Mouse (Mus musculus) thymus, postnatal 0 days (tissue): Measurements from ENCODE around the gene Gja10. TPM values are rescaled to one million over a fixed set of nuclear protein-coding genes. Genes with fewer than 3 reads are reported as not detected.

Experiments used
- DNase-seq: peaks from one replicate; pipeline ENCODE4 v3.0.0-alpha.2; 2015; ENCODE audit warnings: low spot score
- polyA plus RNA-seq: library from polyadenylated mRNA; unstranded; fragments of >200 nt; fragmentation: Nextera tagmentation; extraction: Ambion mirVana; gene quantifications from 2 replicates; pipeline ENCODE4 v1.2.1, GENCODE M21; 2015

Gja10 gene
- polyA plus RNA-seq, result 0.08 TPM in 1 of 2 replicates, not detected in the other

DNA sequence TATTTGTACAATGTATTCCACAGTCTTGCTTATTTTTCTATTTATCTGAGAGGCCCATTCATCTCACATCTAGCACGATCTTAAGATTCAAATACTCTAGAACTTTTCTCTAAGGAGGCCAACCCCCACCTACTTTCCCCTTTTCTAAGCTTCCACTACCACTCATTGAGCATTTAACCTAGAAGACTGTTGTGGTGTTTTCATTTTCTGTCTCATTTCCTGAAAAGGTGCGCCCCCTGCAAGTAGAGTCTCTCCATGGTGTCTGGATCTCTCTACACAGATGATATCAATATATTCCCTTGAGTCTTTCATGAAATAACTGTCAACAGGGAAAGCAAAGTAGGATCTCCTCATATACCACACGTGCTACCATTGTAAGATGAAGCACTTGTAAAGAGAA, at the start of gene Gja10:
Gja10 (minus strand) TSS at position 101 of the 400 bp plus-strand sequence.
- no peak for DNase-seq

DNA sequence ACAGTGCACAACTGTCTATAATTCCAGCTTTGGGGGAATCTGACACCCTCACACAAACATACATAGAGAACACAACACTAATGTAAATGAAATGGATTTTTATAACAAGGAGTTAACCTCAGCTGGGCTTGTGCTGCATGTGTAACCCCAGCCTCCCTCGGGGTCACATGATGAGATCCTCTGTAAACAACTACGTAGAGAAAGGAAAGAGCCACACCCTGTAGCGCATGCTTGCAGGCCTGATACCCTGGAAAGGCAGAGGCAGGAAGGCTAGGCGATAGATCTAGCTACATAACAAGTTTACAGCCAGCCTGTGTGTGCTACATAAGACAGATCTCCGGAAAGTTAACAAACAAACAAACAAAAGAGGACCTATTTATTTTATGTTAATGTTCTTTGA, 49.1 kb upstream of the Gja10 start:
- DNase-seq, result no peak

DNA sequence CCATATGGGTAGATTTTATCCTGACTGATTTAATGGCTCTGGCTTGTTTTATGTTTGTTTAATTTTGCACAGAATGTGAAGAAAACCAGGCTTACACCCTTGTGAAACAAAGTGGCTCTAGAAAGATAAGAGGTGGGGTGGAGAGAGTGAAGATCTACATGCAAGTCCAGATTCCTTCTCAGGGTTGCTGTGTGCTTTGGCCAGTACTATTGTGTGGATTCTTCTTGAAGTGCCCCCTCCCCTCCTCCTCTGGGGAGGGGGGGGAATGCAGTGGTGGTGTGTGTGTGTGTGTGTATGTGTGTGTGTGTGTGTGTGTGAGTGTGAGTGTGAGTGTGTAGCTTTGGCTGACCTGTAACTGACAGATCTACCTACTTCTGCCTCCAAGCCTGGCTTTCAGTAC, 19.1 kb upstream of the Gja10 start:
- DNase-seq, result no peak

DNA sequence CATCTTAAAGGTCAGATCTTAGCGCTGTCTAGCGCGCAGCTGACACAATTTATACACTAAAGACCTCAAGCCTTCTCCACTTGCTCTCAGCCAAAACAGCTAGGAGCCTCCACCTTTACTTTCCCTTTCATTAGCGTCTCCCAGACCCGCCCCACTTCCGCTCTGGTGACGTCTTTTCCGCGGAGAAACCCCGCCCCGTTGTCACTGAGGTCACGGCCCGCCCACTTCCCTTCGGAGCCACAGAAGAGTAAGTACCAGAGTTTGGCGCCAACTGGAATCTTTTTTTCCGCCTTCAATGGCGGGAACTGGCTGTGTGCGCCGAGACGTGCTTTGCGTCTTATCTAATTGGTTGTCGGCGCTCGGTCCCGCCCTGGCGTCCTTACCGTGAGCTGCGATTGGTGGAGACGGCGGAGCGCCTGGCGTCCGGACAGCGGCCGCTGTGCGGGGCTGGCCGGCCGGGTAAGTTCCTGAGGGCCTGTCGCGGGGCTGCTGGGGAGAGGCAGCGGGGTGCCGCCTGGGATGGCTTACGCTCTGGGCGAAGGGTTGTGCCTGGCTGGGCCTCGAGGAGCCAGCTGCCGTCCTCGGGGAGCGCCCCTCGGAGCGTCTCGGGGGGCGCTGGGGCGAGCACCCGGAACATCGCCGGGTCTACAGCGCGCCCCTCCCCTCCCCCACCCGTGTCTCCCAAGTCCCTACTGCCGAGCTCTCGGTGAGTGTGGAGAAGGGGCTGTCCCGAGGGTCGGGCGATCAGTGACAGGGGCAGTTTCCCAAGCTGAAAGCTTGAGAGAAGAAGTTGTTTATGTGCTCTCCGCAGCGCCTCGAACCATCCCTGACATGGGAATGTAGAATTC, 12.7 kb upstream of the Gja10 start, which contains the start of gene Casp8ap2:
Casp8ap2 (plus strand) TSS at position 418 of the 848 bp plus-strand sequence.
- peak; percentile 100 for DNase-seq

DNA sequence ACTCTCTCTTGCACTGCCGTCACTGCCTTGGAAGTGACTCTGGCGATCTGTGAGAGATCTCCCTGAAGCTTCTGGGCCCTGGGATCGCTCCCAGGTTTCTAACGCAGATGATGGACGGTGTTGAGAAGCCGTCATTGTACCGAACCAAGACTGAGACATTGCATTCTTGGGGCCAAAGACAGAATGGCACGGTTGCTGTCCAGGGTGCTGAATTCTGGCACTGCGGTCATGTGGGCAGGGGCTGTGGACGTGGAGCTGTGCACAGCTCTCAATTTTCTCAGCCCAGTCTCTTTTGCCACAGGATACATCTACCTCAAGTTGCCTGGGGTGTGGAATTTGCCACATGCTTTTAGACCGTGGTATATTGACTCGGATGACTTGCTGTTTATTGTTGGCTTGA, 1.4 kb downstream of the Gja10 start:
- peak; percentile 65 for DNase-seq

DNA sequence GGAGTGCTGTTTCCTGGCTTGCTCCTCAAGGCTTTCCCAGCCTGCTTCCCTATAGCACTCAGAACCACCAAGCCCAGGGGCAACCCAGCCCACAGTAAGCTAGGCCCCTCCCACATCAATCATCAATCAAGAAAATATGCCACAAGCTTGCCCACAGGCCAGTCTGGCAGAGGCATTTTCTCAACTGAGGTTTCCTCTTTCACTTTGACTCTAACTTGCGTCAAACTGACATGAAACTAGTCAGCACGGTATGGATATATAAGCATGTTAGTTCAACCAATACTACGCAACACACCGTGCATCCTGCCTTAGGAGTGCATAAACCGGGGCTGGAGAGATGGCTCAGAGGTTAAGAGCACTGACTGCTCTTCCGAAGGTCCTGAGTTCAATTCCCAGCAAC, 14.3 kb downstream of the Gja10 start:
- no peak for DNase-seq

DNA sequence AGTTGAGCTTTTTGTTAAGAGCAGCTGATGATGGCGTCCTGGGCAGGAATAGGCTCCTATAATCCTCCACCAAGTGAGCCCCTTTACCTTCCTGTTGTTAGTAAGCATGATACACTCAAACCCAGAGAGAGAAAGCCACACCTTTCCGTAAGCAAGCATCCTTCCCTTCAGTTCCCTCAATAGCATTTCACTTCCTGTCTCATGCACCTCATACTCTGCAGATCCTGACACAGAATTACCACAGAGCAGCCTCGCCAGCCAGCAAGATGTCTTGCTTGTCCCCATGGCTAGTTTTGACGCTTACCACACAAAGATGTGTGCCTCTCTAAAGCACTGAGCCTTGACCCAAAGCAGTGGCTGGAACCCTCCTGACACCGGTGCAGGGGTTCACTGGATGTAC, 15.0 kb downstream of the Gja10 start:
- no peak for DNase-seq

DNA sequence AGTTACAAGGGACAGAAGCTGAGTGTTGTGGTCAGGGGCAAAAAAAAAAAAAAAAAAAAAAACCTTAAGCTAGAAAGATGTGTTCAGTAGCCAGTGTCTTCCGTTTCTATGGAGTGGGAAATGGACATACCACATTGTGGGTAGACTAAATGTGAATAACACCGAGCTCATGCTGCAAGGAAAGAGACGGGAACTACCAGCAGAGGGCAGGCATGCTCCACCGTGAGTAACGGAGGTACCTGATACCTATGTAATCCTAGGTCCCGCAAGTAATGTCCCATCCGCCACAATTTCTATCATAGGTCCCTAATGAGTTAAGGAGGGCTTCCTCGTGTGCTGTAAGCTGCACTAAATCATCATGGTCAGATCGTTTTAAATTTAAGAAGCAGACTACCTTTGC, 16.0 kb downstream of the Gja10 start:
- peak; percentile 82 for DNase-seq

DNA sequence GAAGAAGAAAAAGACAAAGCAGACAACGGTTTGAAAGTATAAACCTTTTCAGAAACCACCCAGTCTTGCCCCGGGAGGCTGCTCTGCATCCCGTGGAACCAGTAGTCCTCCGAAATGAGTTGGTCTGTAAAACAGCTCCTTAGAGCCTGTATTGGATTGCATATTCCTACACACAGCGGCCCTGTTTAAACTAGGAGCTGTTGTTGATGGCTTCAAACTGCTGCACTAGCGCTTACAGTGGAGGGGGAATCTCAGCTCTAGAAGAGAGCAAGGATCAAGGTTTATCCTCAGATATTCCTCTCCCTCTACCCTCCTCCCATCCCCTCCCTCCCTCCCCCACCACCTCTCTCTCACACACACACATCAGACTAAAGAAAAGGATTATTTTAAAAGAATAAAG, 18.4 kb downstream of the Gja10 start:
- DNase-seq, result no peak

DNA sequence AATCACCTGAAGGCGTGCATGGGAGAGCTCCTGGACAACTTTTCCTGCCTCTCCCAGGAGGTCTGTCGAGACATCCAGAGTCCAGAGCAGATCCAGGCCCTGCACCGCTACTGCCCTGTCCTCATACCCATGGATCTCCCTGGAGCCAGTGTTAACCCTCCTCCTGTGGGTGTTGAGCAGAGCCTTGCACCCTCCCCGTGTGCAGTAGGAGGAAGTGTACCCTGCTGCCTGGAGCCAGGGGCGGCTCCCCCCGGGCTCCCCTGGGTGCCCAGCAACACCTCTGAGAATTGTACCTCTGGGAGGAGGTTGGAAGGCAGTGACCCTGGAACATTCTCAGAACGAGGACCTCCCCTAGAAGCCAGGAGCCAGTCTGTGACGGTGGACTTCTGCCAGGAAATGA, 22.7 kb downstream of the Gja10 start:
- DNase-seq, result no peak

DNA sequence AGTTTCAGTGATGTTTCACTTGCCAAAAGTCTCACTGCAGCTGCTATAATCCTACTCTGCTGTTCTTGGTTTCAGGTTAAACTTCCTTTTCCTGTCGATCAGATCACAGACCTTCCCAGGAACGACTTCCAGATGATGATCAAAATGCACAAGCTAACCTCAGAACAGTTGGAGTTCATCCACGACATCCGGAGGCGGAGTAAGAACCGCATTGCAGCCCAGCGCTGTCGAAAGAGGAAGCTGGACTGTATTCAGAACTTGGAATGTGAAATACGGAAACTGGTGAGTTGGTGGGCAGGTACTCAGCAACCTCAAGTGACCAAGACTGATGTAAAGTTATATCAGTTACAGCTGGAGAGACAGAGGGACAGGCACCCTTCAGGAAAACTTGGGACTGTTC, 27.4 kb downstream of the Gja10 start:
- peak; percentile 29 for DNase-seq

DNA sequence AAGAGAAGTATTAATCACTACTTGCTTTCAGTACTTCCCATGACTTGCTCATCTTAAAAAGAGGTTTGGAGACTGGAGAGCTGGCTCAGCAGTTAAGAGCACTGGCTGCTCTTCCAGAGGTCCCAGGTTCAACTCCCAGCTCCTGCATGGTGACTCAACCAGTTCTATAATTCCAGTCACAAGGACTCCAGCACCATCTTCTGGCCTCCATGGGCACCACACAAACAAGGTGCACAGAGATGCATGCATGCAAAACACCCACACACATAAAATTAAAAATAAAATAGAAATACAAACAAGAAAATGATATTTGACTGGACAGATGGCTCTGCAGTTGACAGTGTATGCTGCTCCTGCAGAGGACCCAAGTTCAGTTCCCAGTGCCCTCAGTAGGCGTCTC, 28.0 kb downstream of the Gja10 start:
- no peak for DNase-seq

DNA sequence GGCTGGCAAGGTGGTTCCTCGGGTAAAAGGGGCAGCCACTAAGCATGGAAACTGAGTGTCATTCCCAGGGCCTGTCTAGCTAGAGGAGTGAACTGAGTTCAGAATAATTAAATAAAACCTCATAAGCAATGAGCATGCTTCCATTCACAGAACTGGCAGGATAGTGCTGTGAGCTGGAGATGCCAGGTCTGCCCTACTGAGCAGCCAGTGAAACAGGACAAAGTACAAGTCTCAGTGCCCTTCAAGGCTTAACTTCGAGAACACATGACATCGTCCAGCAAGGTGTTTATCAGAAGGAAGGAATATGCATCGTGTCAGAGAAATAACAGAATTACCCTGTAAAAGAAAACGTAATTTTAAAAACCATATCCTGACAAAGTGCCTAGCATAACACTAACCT, 29.0 kb downstream of the Gja10 start:
- no peak for DNase-seq

DNA sequence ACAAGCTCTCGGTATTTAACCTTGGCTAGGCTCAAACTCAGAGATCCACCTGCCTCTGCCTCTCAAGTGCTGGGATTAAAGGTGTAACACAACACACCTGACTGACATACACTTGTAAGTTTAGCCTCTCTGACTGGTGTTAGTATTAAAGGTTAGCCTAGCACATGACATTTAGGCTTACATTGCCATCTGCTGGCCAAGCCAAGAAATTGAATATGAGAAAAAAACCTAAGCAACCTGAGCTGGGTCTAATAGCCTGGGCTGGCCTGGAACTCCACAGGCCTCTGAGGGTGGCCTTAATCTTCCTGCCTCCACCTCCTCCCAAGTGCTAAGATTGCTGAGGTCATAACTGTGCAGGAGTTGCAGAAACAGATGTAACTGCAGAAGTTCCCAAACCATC, 30.4 kb downstream of the Gja10 start:
- DNase-seq, result peak; percentile 65

DNA sequence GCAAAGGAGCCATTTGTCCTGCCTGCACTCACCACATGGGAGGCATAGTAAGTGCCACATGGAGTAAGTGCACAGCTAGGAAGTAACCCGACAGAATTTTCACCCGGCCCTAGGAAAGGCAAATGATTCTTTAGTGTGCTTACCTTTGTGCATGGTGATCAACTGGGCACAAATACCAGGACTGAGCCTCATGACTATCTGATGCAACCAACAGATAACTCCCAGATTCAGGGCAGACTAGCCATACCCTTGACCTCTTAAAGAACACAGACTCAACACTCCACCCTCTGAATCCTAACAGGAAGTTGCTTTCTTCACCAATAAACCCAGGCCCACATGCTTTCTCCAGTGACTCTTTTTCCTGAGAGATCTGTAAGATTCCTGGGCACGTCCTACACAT, 31.1 kb downstream of the Gja10 start:
- DNase-seq, result no peak

DNA sequence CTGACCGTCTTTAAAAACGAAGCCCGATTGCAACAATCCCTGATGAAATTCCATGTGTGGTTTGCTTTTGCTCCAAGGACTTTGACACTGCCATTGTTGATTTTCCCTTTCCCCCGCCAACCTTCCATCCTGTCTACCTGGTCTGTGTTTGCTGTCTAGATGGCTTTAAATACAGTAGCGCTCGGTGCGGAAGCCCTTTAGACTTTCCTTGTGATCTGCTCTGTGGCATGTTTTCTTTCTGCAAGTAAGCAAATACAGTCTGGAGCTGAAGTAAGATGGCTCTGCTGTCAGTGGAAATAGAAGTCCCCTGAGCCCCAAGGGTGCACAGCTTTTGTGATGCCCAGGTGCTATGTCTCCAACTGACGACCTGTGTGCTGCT, 31.6 kb downstream of the Gja10 start:
- no peak for DNase-seq

DNA sequence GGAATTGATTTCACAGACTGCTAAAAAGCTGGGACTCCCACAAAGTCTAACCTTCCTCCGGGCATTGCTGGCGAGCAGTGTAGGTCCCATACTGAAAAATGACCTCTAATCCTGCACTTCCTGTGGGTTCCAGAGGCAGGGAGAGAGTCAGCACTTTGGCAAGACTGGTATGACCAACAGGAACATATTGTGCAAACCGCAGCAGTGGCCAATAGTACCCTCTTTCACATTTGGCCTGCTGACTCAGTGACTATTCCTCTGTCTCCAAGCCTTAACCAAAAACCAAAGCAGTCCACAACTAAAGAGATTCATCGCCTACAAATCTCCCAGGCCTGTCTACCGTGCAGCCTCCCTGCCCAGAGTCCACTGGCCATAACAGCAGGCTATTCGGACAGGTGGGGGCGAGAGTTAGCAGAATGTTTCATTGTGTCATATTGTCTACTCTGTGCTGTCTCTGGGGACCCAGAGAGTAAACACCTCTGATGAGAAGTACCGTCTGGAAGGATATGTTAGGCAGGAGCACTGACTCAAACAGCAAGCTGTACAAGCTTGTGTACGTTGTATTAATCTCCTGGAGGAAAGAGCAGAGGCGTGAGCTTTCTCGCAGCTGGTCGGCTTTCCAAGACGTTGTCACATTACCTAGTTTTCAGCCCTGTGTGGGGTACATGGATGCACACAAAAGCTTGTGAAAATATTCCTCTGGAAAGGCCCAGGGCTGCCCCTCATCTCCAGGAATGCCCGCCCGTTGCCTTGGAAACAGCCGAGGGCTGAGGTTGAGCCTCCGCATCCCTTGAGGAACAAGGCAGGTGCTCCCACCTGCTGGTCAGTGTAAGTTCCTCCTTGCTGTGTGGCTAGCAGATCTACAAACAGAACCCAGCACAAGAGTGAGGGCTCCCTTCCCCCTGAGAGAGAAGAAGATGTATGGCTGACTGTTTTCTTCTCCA, 32.3 kb downstream of the Gja10 start:
- DNase-seq, result no peak

DNA sequence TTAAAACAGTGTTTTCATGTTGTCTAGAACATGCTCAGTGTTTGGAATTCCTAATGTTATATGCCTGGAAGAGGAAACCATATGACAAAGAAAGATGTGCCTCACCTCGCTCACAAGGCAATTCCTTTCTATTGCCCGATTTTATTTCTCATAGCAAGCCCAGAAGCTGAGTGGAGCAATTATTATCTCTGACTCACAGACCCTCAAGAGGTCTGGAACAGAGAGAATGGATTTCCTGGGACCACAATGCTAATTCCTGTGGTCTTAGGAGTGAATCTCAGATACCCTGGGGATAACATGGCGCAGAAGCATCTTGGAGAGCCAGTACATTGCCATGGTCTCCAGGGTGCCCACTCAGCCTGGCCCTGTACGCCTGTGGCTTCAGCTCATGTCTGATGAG, 33.5 kb downstream of the Gja10 start:
- DNase-seq, result no peak

DNA sequence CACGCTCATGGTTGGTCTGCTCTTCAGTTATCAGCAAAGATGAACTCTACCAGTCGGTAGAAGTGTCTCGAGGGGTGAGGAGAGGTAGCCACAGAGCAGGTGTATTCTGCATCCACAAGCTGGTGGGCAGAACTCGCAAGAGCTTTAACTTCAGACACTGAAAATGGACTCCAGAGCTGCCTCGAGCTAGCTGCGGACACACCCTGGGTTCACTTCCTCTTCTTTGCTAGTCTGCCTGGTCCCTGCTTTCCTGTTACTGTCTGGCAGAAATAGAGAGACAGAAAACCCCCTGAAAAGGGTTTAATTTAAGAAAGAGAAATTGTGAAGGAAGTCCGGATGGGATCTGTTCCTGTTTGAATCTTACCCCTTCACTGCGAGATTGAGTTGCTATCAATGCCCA, 37.6 kb downstream of the Gja10 start:
- no peak for DNase-seq

DNA sequence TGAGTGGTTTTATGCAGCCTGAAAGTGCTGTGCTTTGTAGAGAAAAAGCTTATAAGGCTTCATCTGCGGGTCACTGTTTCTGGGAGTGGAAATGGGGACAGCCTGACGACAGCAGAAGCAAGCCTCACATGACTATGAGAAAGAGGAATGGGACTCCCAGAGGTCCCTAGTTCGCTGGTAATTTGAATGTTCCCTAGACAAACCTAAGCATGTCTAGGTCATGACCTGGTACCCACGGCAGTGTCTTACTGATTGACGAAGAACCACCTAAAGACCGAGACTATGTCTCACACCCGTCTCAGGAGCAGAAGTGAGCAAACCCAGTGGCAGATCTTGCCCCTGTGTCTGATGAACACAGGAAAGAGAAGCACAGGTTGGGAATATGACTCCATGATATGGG, 38.1 kb downstream of the Gja10 start:
- no peak for DNase-seq

DNA sequence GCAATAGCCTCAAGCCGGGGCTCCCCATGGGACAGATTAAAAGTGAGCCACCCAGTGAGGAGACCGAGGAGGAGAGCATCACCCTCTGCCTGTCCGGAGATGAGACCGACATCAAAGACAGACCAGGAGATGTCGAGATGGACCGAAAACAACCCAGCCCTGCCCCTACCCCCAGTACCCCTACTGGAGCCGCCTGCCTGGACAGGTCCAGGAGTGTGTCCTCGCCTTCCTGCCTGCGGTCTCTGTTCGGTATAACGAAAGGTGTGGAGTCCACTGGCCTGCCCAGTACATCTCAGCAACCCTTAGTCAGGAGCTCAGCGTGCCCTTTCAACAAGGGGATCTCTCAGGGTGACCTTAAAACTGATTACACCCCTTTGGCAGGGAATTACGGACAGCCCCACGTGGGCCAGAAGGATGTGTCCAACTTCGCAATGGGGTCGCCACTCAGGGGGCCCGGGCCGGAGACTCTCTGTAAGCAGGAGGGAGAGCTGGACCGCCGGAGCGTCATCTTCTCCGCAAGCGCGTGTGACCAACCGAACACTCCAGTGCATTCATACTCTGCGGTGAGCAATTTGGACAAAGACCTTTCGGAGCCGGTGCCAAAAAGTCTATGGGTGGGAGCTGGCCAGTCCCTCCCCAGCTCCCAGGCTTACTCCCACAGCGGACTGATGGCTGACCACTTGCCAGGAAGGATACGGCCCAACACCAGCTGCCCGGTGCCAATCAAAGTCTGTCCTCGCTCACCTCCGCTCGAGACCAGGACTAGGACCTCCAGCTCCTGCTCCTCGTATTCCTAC, 40.0 kb downstream of the Gja10 start:
- DNase-seq, result no peak
